ENCODE assay signal across 15 mouse cellular contexts in the genomic region with DNA sequence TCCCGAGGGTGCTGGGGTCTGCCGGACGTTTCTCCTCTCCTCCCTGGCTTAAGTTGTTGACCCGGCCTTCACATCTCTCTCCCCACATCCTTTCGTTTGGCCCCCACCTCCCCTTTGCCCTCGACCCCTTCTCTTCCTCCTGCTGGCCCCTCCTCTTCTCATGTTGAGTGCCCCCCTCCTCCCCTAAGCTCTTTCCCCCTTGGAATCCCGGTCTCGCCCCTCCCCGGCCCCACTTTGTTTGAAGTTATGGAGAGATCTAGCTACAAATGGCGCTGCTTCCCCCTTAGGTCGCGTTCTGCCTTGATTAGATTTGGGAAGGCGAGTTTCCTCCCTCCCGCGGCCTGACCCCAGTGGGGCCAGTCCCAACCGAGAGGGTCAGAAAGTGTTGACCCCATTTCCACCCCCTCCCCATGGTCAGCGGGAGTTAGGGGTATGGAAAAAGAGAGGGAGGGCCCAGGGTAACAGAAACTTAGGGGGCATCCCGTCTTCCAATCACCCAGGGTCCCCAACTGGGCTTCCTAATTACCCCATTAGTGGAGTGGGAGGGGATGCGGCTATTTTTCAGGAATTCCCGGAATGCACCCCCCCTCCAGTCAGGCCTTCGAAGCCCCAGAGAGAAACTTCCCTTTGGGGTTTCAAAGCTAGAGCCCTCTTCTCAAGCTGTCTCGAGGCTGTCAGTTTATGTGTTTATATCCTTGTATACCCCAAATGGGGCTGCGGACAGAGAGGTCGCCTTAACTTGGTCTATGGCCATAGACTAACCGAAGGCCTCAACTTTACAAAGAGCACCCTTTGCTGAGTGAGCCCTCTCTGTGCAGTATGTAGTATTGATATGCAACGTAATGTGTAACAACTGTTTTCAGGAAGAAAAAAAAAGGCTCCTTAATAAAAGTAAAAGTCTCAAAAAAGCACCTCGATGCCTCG. TPM values are rescaled to one million over a fixed set of nuclear protein-coding genes. Genes with fewer than 3 reads are reported as not detected.
DNase-seq lines count a peak whose midpoint lies in the region; ATAC-seq lines count a peak whose summit lies in the region.
"Had no signal": no experiment of that assay in that cellular context is flagged by ENCODE, and none has a peak within 500 bp of the region (broad histone marks: within the 10 kb centered on the region; RNA-seq: fewer than 3 reads in every experiment).

No protein-coding gene starts in this region.

- no peaks in the 10 kb centered on the region for H3K36me3 ChIP-seq in forebrain, embryonic 10.5 days (replicated peaks)
- no peaks in the 10 kb centered on the region for H3K36me3 ChIP-seq in forebrain, embryonic 15.5 days
- no peaks in the 10 kb centered on the region for H3K36me3 ChIP-seq in hindbrain, embryonic 15.5 days
- H3K36me3 ChIP-seq in midbrain, embryonic 15.5 days (replicated peaks) = no peaks in the 10 kb centered on the region

- peaks cover 97% of the 10 kb centered on the region for H3K4me1 ChIP-seq in forebrain, embryonic 10.5 days
- peaks cover 34% of the 10 kb centered on the region for H3K4me1 ChIP-seq in forebrain, embryonic 15.5 days
- H3K4me1 ChIP-seq in hindbrain, embryonic 15.5 days (replicated peaks) = peaks cover 25% of the 10 kb centered on the region
- peaks cover 54% of the 10 kb centered on the region for H3K4me1 ChIP-seq in midbrain, embryonic 15.5 days

- H3K9me3 ChIP-seq in forebrain, embryonic 10.5 days = no peaks in the 10 kb centered on the region
- H3K9me3 ChIP-seq in forebrain, embryonic 15.5 days = no peaks in the 10 kb centered on the region
- no peaks in the 10 kb centered on the region for H3K9me3 ChIP-seq in hindbrain, embryonic 15.5 days
- no peaks in the 10 kb centered on the region for H3K9me3 ChIP-seq in midbrain, embryonic 15.5 days

- peak; percentile 56 for DNase-seq in forebrain, embryonic 10.5 days (ENCODE audit: extremely low spot score, low spot score)
- DNase-seq in embryo, embryonic 9.5 days (ENCODE audit: extremely low spot score) = peak; percentile 64
- DNase-seq in cerebellum, adult 11-12 months = no peak
- DNase-seq in kidney, postnatal 4 days = no peak
- DNase-seq: cerebellum, adult 9-11 months; kidney, adult 18-20 months; lung, postnatal 10 days; right cerebral cortex, adult 18-20 months; thymus, postnatal 36 days had no signal

- under 1% methylated on average over 28 of the region's 28 CpGs for WGBS in forebrain, embryonic 10.5 days
- 4% methylated on average over 28 of the region's 28 CpGs for WGBS in forebrain, embryonic 15.5 days
- 4% methylated on average over 28 of the region's 28 CpGs for WGBS in hindbrain, embryonic 15.5 days
- 2% methylated on average over 28 of the region's 28 CpGs for WGBS in midbrain, embryonic 15.5 days

- peak overlapping the region; percentile 45 for H3K4me3 ChIP-seq in forebrain, embryonic 10.5 days
- H3K4me3 ChIP-seq in forebrain, embryonic 15.5 days = no peak overlapping the region
- no peak overlapping the region for H3K4me3 ChIP-seq in hindbrain, embryonic 15.5 days
- 0 out of 2 replicates have a peak overlapping the region, but pooled peaks have one; percentile 31 for H3K4me3 ChIP-seq in midbrain, embryonic 15.5 days

- no peak for ATAC-seq in forebrain, embryonic 15.5 days (replicated peaks)
- no peak for ATAC-seq in hindbrain, embryonic 15.5 days (ENCODE audit: low FRiP score, low read depth)
- ATAC-seq in midbrain, embryonic 15.5 days (replicated peaks) = no peak
- ATAC-seq in megakaryocyte progenitor cell, adult 5-6 weeks (replicated peaks; ENCODE audit: poor library complexity) = no peak

- H3K27me3 ChIP-seq in forebrain, embryonic 10.5 days (ENCODE audit: poor library complexity, severe bottlenecking) = peaks cover 100% of the 10 kb centered on the region
- peaks cover 95% of the 10 kb centered on the region for H3K27me3 ChIP-seq in forebrain, embryonic 15.5 days
- peaks cover 79% of the 10 kb centered on the region for H3K27me3 ChIP-seq in hindbrain, embryonic 15.5 days
- peaks cover 61% of the 10 kb centered on the region for H3K27me3 ChIP-seq in midbrain, embryonic 15.5 days (replicated peaks)

- H3K27ac ChIP-seq in forebrain, embryonic 10.5 days = peak overlapping the region; percentile 85
- H3K27ac ChIP-seq in forebrain, embryonic 15.5 days (replicated peaks) = no peak overlapping the region
- no peak overlapping the region for H3K27ac ChIP-seq in hindbrain, embryonic 15.5 days (replicated peaks)
- H3K27ac ChIP-seq in midbrain, embryonic 15.5 days = peak overlapping the region; percentile 77

- no peak overlapping the region for H3K9ac ChIP-seq in forebrain, embryonic 15.5 days (replicated peaks)
- no peak overlapping the region for H3K9ac ChIP-seq in hindbrain, embryonic 15.5 days
- H3K9ac ChIP-seq in midbrain, embryonic 15.5 days = no peak overlapping the region

- H3K4me2 ChIP-seq in forebrain, embryonic 15.5 days (replicated peaks) = no peak overlapping the region
- peak overlapping the region; percentile 56; the same call in 1 of the 2 replicates for H3K4me2 ChIP-seq in hindbrain, embryonic 15.5 days
- H3K4me2 ChIP-seq in midbrain, embryonic 15.5 days = peak overlapping the region; percentile 51

RNA-seq across cellular contexts. Expression of a gene that starts 10.9 kb away (rescaled TPM):
- 2.2 and 2.4 TPM in 2 replicates for polyA plus RNA-seq in forebrain, embryonic 10.5 days (2016; fragmentation: Nextera tagmentation; extraction: Ambion mirVana)
- polyA plus RNA-seq in forebrain, embryonic 15.5 days (2015; fragmentation: Nextera tagmentation; extraction: Ambion mirVana) = 0.08 TPM in 1 of 2 replicates, not detected in the other
- polyA plus RNA-seq in hindbrain, embryonic 15.5 days (2015; fragmentation: Nextera tagmentation; extraction: Ambion mirVana) = 0.39 and 1.1 TPM in 2 replicates
- 3.5 and 3.8 TPM in 2 replicates for polyA plus RNA-seq in midbrain, embryonic 15.5 days (2015; fragmentation: Nextera tagmentation; extraction: Ambion mirVana)
- not detected in 2 replicates for total RNA-seq in megakaryocyte progenitor cell, adult 5-6 weeks (2015)
- total RNA-seq in megakaryocyte progenitor cell, adult 5-6 weeks (2017) = not detected in 2 replicates
- total RNA-seq: liver, adult 2 months had no signal
- polyA plus RNA-seq: heart, postnatal 0 days; liver, adult 2 months had no signal

Comparison
In these comparisons a context has a peak if more than half of its experiments do, and no peak if none do; other contexts are left out.
1. H3K27ac ChIP-seq: peak in forebrain, embryonic 10.5 days (single experiment) and midbrain, embryonic 15.5 days (single experiment); none in forebrain, embryonic 15.5 days (single experiment) and hindbrain, embryonic 15.5 days (single experiment).
2. H3K4me3 ChIP-seq: peak in forebrain, embryonic 10.5 days (single experiment) and midbrain, embryonic 15.5 days (single experiment); none in forebrain, embryonic 15.5 days (single experiment) and hindbrain, embryonic 15.5 days (single experiment).
3. DNase-seq: peak in forebrain, embryonic 10.5 days (single experiment) and embryo, embryonic 9.5 days (single experiment); none in cerebellum, adult 11-12 months (single experiment) and kidney, postnatal 4 days (0 of 2).